Comparison of ENCODE assay signal across 15 mouse cellular contexts in genomic region chr8:84933767-84934559, GRCm38 (mm10). TPM values are rescaled to one million over a fixed set of nuclear protein-coding genes. Genes with fewer than 3 reads are reported as not detected.
DNase-seq lines count a peak whose midpoint lies in the region; ATAC-seq and TF ChIP-seq lines count a peak whose summit lies in the region.
"Had no signal": no experiment of that assay in that cellular context is flagged by ENCODE, and none has a peak within 500 bp of the region (broad histone marks: within the 10 kb centered on the region; RNA-seq: fewer than 3 reads in every experiment).

No protein-coding gene starts in this region.

- ATAC-seq in megakaryocyte, adult 5-6 weeks (ENCODE audit: poor library complexity, severe bottlenecking), result no peak
- ATAC-seq in hindbrain, embryonic 14.5 days (ENCODE audit: low FRiP score), result no peak
- ATAC-seq in neural tube, embryonic 12.5 days (ENCODE audit: low FRiP score, low read depth), result no peak
- ATAC-seq: liver, postnatal 0 days had no signal

- peak overlapping the region; percentile 25 for H3K4me3 ChIP-seq in cerebellum, adult 2 months (replicated peaks; ENCODE audit: insufficient read depth, low read depth, low read length)
- H3K4me3 ChIP-seq in megakaryocyte, embryonic 14.5 days (replicated peaks), result peak overlapping the region; percentile 34
- H3K4me3 ChIP-seq in hindbrain, embryonic 14.5 days (replicated peaks; ENCODE audit: low read length), result peak overlapping the region; percentile 81
- H3K4me3 ChIP-seq in neural tube, embryonic 12.5 days, result peak overlapping the region; percentile 69; the same call in 1 of the 2 replicates
- no peak overlapping the region for H3K4me3 ChIP-seq in gastrocnemius, adult 2 months
- H3K4me3 ChIP-seq: embryonic facial prominence, embryonic 15.5 days had no signal

- H3K9me3 ChIP-seq in megakaryocyte, embryonic 14.5 days, result no peaks in the 10 kb centered on the region
- H3K9me3 ChIP-seq in hindbrain, embryonic 14.5 days (ENCODE audit: control insufficient read depth, low read length), result no peaks in the 10 kb centered on the region
- no peaks in the 10 kb centered on the region for H3K9me3 ChIP-seq in neural tube, embryonic 12.5 days
- H3K9me3 ChIP-seq: embryonic facial prominence, embryonic 15.5 days; limb, embryonic 12.5 days had no signal

- no peaks in the 10 kb centered on the region for H3K27me3 ChIP-seq in cerebellum, adult 2 months (ENCODE audit: control insufficient read depth, insufficient read depth, low read length)
- H3K27me3 ChIP-seq in megakaryocyte, embryonic 14.5 days (replicated peaks), result peaks cover 88% of the 10 kb centered on the region
- peaks cover 13% of the 10 kb centered on the region for H3K27me3 ChIP-seq in hindbrain, embryonic 14.5 days (ENCODE audit: control insufficient read depth, insufficient read depth, low read length)
- peaks cover 65% of the 10 kb centered on the region for H3K27me3 ChIP-seq in neural tube, embryonic 12.5 days (replicated peaks)

- TF ChIP-seq POLR2A in cerebellum, adult 2 months (IDR thresholded peaks at IDR 0.05; ENCODE audit: borderline replicate concordance, insufficient read depth, low read length), result no peak

- intact Hi-C loops in heart, postnatal 14 days (cut with DNase I), result no loop called here
- intact Hi-C loops in gastrocnemius, adult 2 months (cut with DNase I), result no loop called here

- H3K27ac ChIP-seq in cerebellum, adult 2 months (ENCODE audit: insufficient read depth, low read length), result no peak overlapping the region
- no peak overlapping the region for H3K27ac ChIP-seq in hindbrain, embryonic 14.5 days
- no peak overlapping the region for H3K27ac ChIP-seq in neural tube, embryonic 12.5 days
- H3K27ac ChIP-seq in gastrocnemius, adult 2 months, result no peak overlapping the region
- H3K27ac ChIP-seq: embryonic facial prominence, embryonic 15.5 days; limb, embryonic 12.5 days had no signal

- H3K36me3 ChIP-seq in megakaryocyte, embryonic 14.5 days (replicated peaks; ENCODE audit: low read length), result no peaks in the 10 kb centered on the region
- peaks cover 39% of the 10 kb centered on the region for H3K36me3 ChIP-seq in hindbrain, embryonic 14.5 days (replicated peaks; ENCODE audit: control insufficient read depth, insufficient read depth)
- peaks cover 7% of the 10 kb centered on the region for H3K36me3 ChIP-seq in neural tube, embryonic 12.5 days
- H3K36me3 ChIP-seq: embryonic facial prominence, embryonic 15.5 days; limb, embryonic 12.5 days had no signal

- H3K4me2 ChIP-seq in hindbrain, embryonic 14.5 days (replicated peaks), result peak overlapping the region; percentile 90
- H3K4me2 ChIP-seq in neural tube, embryonic 12.5 days (replicated peaks), result peak overlapping the region; percentile 80
- H3K4me2 ChIP-seq: embryonic facial prominence, embryonic 15.5 days had no signal

- no peak for TF ChIP-seq CTCF in cerebellum, adult 2 months (IDR thresholded peaks at IDR 0.05; ENCODE audit: borderline replicate concordance, insufficient read depth, low read depth, low read length)
- no peak for TF ChIP-seq CTCF in gastrocnemius, adult 2 months (IDR thresholded peaks at IDR 0.05)

- WGBS in cerebellum, adult 2 months, result 80% methylated on average over 16 of the region's 16 CpGs
- WGBS in hindbrain, embryonic 14.5 days, result 79% methylated on average over 16 of the region's 16 CpGs
- 80% methylated on average over 16 of the region's 16 CpGs for WGBS in neural tube, embryonic 12.5 days

- H3K4me1 ChIP-seq in cerebellum, adult 2 months (ENCODE audit: control insufficient read depth, insufficient read depth, low read length), result peaks cover 23% of the 10 kb centered on the region
- peaks cover 51% of the 10 kb centered on the region for H3K4me1 ChIP-seq in megakaryocyte, embryonic 14.5 days
- H3K4me1 ChIP-seq in hindbrain, embryonic 14.5 days (replicated peaks; ENCODE audit: control insufficient read depth, insufficient read depth, low read length), result peaks cover 33% of the 10 kb centered on the region
- peaks cover 39% of the 10 kb centered on the region for H3K4me1 ChIP-seq in neural tube, embryonic 12.5 days

- DNase-seq in cerebellum, adult 2 months, result no peak
- no peak for DNase-seq in cerebellum, adult 8-10 months
- no peak for DNase-seq in hindbrain, embryonic 14.5 days (ENCODE audit: low spot score)
- DNase-seq in heart, postnatal 14 days, result no peak
- no peak for DNase-seq in gastrocnemius, adult 2 months
- DNase-seq: kidney, postnatal 36 days; liver, postnatal 0 days had no signal

- H3K9ac ChIP-seq in hindbrain, embryonic 14.5 days, result no peak overlapping the region
- no peak overlapping the region for H3K9ac ChIP-seq in neural tube, embryonic 12.5 days
- H3K9ac ChIP-seq: embryonic facial prominence, embryonic 15.5 days; limb, embryonic 12.5 days; liver, postnatal 0 days had no signal

RNA-seq across cellular contexts. Expression of gene Mast1, which starts 3.2 kb away (rescaled TPM):
- 115 and 129 TPM in 2 replicates for polyA plus RNA-seq in cerebellum, adult 2 months (2012; rRNA removed)
- 0.20 TPM in 1 of 2 replicates, not detected in the other for polyA plus RNA-seq in megakaryocyte, embryonic 14.5 days (2012; ENCODE audit: insufficient read depth, low replicate concordance)
- 0.02 TPM in 1 of 2 replicates, not detected in the other for total RNA-seq in megakaryocyte, adult 5-6 weeks (2015)
- total RNA-seq in megakaryocyte, adult 5-6 weeks (2017), result 0.07 and 0.08 TPM in 2 replicates
- 69.7 and 76.5 TPM in 2 replicates for polyA plus RNA-seq in hindbrain, embryonic 14.5 days (2014; fragmentation: Nextera tagmentation; extraction: Ambion mirVana)
- polyA plus RNA-seq in neural tube, embryonic 12.5 days (2016; fragmentation: Nextera tagmentation; extraction: Ambion mirVana), result 43.0 and 44.9 TPM in 2 replicates
- not detected for total RNA-seq in heart, postnatal 14 days (2021)
- total RNA-seq in gastrocnemius, adult 2 months (2021), result under 1 TPM in 1 of 2 experiments, not detected in 1; 0.17 TPM
- total RNA-seq: megakaryocyte progenitor cell, adult 5-6 weeks had no signal

RNA-seq across cellular contexts. Expression of gene Rtbdn, which starts 12.8 kb away (rescaled TPM):
- 6.8 and 7.9 TPM in 2 replicates for polyA plus RNA-seq in cerebellum, adult 2 months (2012; rRNA removed)
- polyA plus RNA-seq in megakaryocyte, embryonic 14.5 days (2012; ENCODE audit: insufficient read depth, low replicate concordance), result not detected in 2 replicates
- not detected in 2 replicates for total RNA-seq in megakaryocyte, adult 5-6 weeks (2015)
- not detected in 2 replicates for total RNA-seq in megakaryocyte, adult 5-6 weeks (2017)
- polyA plus RNA-seq in hindbrain, embryonic 14.5 days (2014; fragmentation: Nextera tagmentation; extraction: Ambion mirVana), result 1.1 and 1.8 TPM in 2 replicates
- 0.93 and 1.1 TPM in 2 replicates for polyA plus RNA-seq in neural tube, embryonic 12.5 days (2016; fragmentation: Nextera tagmentation; extraction: Ambion mirVana)
- not detected for total RNA-seq in heart, postnatal 14 days (2021)
- total RNA-seq in gastrocnemius, adult 2 months (2021), result not detected
- total RNA-seq: megakaryocyte progenitor cell, adult 5-6 weeks had no signal
- polyA plus RNA-seq: liver, postnatal 0 days had no signal

RNA-seq across cellular contexts. Expression of gene Dnase2a, which starts 25.6 kb away (rescaled TPM):
- polyA plus RNA-seq in cerebellum, adult 2 months (2012; rRNA removed), result 9.1 and 10.5 TPM in 2 replicates
- polyA plus RNA-seq in megakaryocyte, embryonic 14.5 days (2012; ENCODE audit: insufficient read depth, low replicate concordance), result 3.5 and 13.5 TPM in 2 replicates
- 15.2 and 30.1 TPM in 2 replicates for total RNA-seq in megakaryocyte, adult 5-6 weeks (2015)
- total RNA-seq in megakaryocyte, adult 5-6 weeks (2017), result 27.4 and 39.0 TPM in 2 replicates
- 3.3 and 6.0 TPM in 2 replicates for polyA plus RNA-seq in hindbrain, embryonic 14.5 days (2014; fragmentation: Nextera tagmentation; extraction: Ambion mirVana)
- 5.2 and 6.5 TPM in 2 replicates for polyA plus RNA-seq in neural tube, embryonic 12.5 days (2016; fragmentation: Nextera tagmentation; extraction: Ambion mirVana)
- total RNA-seq in heart, postnatal 14 days (2021), result 1 to 10 TPM; 5.9 to 7.3 TPM
- 1 to 10 TPM; 4.0 to 8.4 TPM for total RNA-seq in gastrocnemius, adult 2 months (2021)

RNA-seq across cellular contexts. Expression of gene Klf1, which starts 32.2 kb away (rescaled TPM):
- 0.31 and 0.41 TPM in 2 replicates for polyA plus RNA-seq in cerebellum, adult 2 months (2012; rRNA removed)
- 7.9 and 11.9 TPM in 2 replicates for polyA plus RNA-seq in megakaryocyte, embryonic 14.5 days (2012; ENCODE audit: insufficient read depth, low replicate concordance)
- total RNA-seq in megakaryocyte, adult 5-6 weeks (2015), result 2.0 and 5.2 TPM in 2 replicates
- 1.8 and 8.7 TPM in 2 replicates for total RNA-seq in megakaryocyte, adult 5-6 weeks (2017)
- 0.70 and 0.91 TPM in 2 replicates for polyA plus RNA-seq in hindbrain, embryonic 14.5 days (2014; fragmentation: Nextera tagmentation; extraction: Ambion mirVana)
- polyA plus RNA-seq in neural tube, embryonic 12.5 days (2016; fragmentation: Nextera tagmentation; extraction: Ambion mirVana), result 3.4 and 4.0 TPM in 2 replicates
- total RNA-seq in heart, postnatal 14 days (2021), result not detected
- total RNA-seq in gastrocnemius, adult 2 months (2021), result not detected

RNA-seq across cellular contexts. Expression of gene Gm49661, which starts 35.3 kb away (rescaled TPM):
- not detected in 2 replicates for polyA plus RNA-seq in cerebellum, adult 2 months (2012; rRNA removed)
- polyA plus RNA-seq in megakaryocyte, embryonic 14.5 days (2012; ENCODE audit: insufficient read depth, low replicate concordance), result not detected in 2 replicates
- total RNA-seq in megakaryocyte, adult 5-6 weeks (2015), result 3.2 TPM in 1 of 2 replicates, not detected in the other
- total RNA-seq in megakaryocyte, adult 5-6 weeks (2017), result not detected in 2 replicates
- not detected in 2 replicates for polyA plus RNA-seq in hindbrain, embryonic 14.5 days (2014; fragmentation: Nextera tagmentation; extraction: Ambion mirVana)
- not detected in 2 replicates for polyA plus RNA-seq in neural tube, embryonic 12.5 days (2016; fragmentation: Nextera tagmentation; extraction: Ambion mirVana)
- total RNA-seq in heart, postnatal 14 days (2021), result 1 to 10 TPM; 1.1 to 2.7 TPM
- total RNA-seq in gastrocnemius, adult 2 months (2021), result not detected
- total RNA-seq: megakaryocyte progenitor cell, adult 5-6 weeks had no signal
- polyA plus RNA-seq: embryonic facial prominence, embryonic 15.5 days; heart, embryonic 14.5 days; intestine, embryonic 16.5 days; limb, embryonic 12.5 days; liver, postnatal 0 days had no signal

Comparison
In these comparisons a context has a peak if more than half of its experiments do, and no peak if none do; other contexts are left out.
1. RNA of gene Mast1, which starts 3.2 kb away (polyA plus RNA-seq): 115 to 129 TPM in cerebellum, adult 2 months, 69.7 to 76.5 TPM in hindbrain, embryonic 14.5 days and 43.0 to 44.9 TPM in neural tube, embryonic 12.5 days; 0.20 TPM in megakaryocyte, embryonic 14.5 days; every median in the first group is over 10 times any median in the second.